Mouse (Mus musculus) liver, adult 2 months (tissue): ENCODE results near the gene 1700019D03Rik.

Experiments
- CTCF ChIP-seq: fragments of 200-500 bp; IDR thresholded peaks from 2 replicates; pipeline ENCODE4 v1.5.1; 2011; ENCODE audit warnings: low read depth, low read length, control low read depth
- POLR2A ChIP-seq: fragments of 200-500 bp; IDR thresholded peaks from 2 replicates; pipeline ENCODE4 v1.6.1; 2011; ENCODE audit warnings: low read length, control low read depth; ENCODE audit not compliant: insufficient read depth; ENCODE audit errors: extremely low read depth

GRCm38 (mm10) chr1:53053087-53054022 is 33.4 kb upstream of the 1700019D03Rik start:
- TF ChIP-seq CTCF = peak; percentile 27
- TF ChIP-seq POLR2A = no peak
